Mouse (Mus musculus): ENCODE measurements around the gene Slc47a2. TPM values are rescaled to one million over a fixed set of nuclear protein-coding genes. Genes with fewer than 3 reads are reported as not detected.

Slc47a2 gene
- polyA plus RNA-seq, 1 experiment from 2014 or later: not detected

- no peak for ATAC-seq (ENCODE audit: insufficient number of reproducible peaks, insufficient read depth, low FRiP score, low read depth)
- Histone ChIP-seq H3K9ac (replicated peaks; ENCODE audit: low read depth, low read length) (no peak overlapping the region), H3K27me3 (ENCODE audit: control insufficient read depth, insufficient read depth, low read length) (no peaks in the 10 kb centered on the region), H3K4me1 (ENCODE audit: control insufficient read depth, insufficient read depth, low read length) (no peaks in the 10 kb centered on the region), H3K4me2 (replicated peaks; ENCODE audit: low read depth, low read length) (no peak overlapping the region), H3K4me3 (ENCODE audit: low read depth, low read length) (no peak overlapping the region), H3K36me3 (ENCODE audit: control insufficient read depth, insufficient read depth, low read length) (no peaks in the 10 kb centered on the region), H3K27ac (ENCODE audit: low read length) (no peak overlapping the region), H3K9me3 (ENCODE audit: control insufficient read depth, low read depth, low read length) (no peaks in the 10 kb centered on the region)
- 70% methylated on average over 10 of the region's 10 CpGs for WGBS
These were observed 21.6 kb downstream of the Slc47a2 start for GRCm38 (mm10) chr11:61320904-61321687.

- H3K4me1 ChIP-seq (ENCODE audit: control insufficient read depth, insufficient read depth, low read length): no peaks in the 10 kb centered on the region
- no peaks in the 10 kb centered on the region for H3K9me3 ChIP-seq (ENCODE audit: control insufficient read depth, low read depth, low read length)
- no peak overlapping the region for H3K9ac ChIP-seq (replicated peaks; ENCODE audit: low read depth, low read length)
- no peak overlapping the region for H3K4me3 ChIP-seq (ENCODE audit: low read depth, low read length)
- 55% methylated on average over 3 of the region's 3 CpGs for WGBS
- H3K4me2 ChIP-seq (replicated peaks; ENCODE audit: low read depth, low read length): no peak overlapping the region
- no peaks in the 10 kb centered on the region for H3K36me3 ChIP-seq (ENCODE audit: control insufficient read depth, insufficient read depth, low read length)
- no peaks in the 10 kb centered on the region for H3K27me3 ChIP-seq (ENCODE audit: control insufficient read depth, insufficient read depth, low read length)
- H3K27ac ChIP-seq (ENCODE audit: low read length): no peak overlapping the region
- ATAC-seq (ENCODE audit: insufficient number of reproducible peaks, insufficient read depth, low FRiP score, low read depth): no peak
These were observed 22.6 kb downstream of the Slc47a2 start for GRCm38 (mm10) chr11:61319923-61320567.

GRCm38 (mm10) chr11:61319233-61319922, 23.3 kb downstream of the Slc47a2 start:
- 58% methylated on average over 12 of the region's 12 CpGs for WGBS

GRCm38 (mm10) chr11:61316864-61317263, 25.8 kb downstream of the Slc47a2 start:
- ATAC-seq (ENCODE audit: insufficient number of reproducible peaks, insufficient read depth, low FRiP score, low read depth): no peak
- Histone ChIP-seq H3K9ac (replicated peaks; ENCODE audit: low read depth, low read length) (no peak overlapping the region), H3K4me3 (ENCODE audit: low read depth, low read length) (no peak overlapping the region), H3K4me2 (replicated peaks; ENCODE audit: low read depth, low read length) (no peak overlapping the region), H3K27me3 (ENCODE audit: control insufficient read depth, insufficient read depth, low read length) (no peaks in the 10 kb centered on the region), H3K4me1 (ENCODE audit: control insufficient read depth, insufficient read depth, low read length) (no peaks in the 10 kb centered on the region), H3K36me3 (ENCODE audit: control insufficient read depth, insufficient read depth, low read length) (no peaks in the 10 kb centered on the region), H3K9me3 (ENCODE audit: control insufficient read depth, low read depth, low read length) (no peaks in the 10 kb centered on the region), H3K27ac (ENCODE audit: low read length) (no peak overlapping the region)
- 49% methylated on average over 2 of the region's 2 CpGs for WGBS

More at GRCm38 (mm10) chr11:61319233-61319922, 23.3 kb downstream of the Slc47a2 start:
- Histone ChIP-seq H3K4me3 (ENCODE audit: low read depth, low read length) (no peak overlapping the region), H3K27me3 (ENCODE audit: control insufficient read depth, insufficient read depth, low read length) (no peaks in the 10 kb centered on the region), H3K27ac (ENCODE audit: low read length) (no peak overlapping the region), H3K4me1 (ENCODE audit: control insufficient read depth, insufficient read depth, low read length) (no peaks in the 10 kb centered on the region), H3K4me2 (replicated peaks; ENCODE audit: low read depth, low read length) (no peak overlapping the region), H3K9me3 (ENCODE audit: control insufficient read depth, low read depth, low read length) (no peaks in the 10 kb centered on the region), H3K9ac (replicated peaks; ENCODE audit: low read depth, low read length) (no peak overlapping the region), H3K36me3 (ENCODE audit: control insufficient read depth, insufficient read depth, low read length) (no peaks in the 10 kb centered on the region)
- no peak for ATAC-seq (ENCODE audit: insufficient number of reproducible peaks, insufficient read depth, low FRiP score, low read depth)

- Histone ChIP-seq H3K4me3 (ENCODE audit: low read depth, low read length) (no peak overlapping the region), H3K9me3 (ENCODE audit: control insufficient read depth, low read depth, low read length) (peaks cover 6% of the 10 kb centered on the region; the same call in 1 of the 2 replicates), H3K27me3 (ENCODE audit: control insufficient read depth, insufficient read depth, low read length) (no peaks in the 10 kb centered on the region), H3K4me1 (ENCODE audit: control insufficient read depth, insufficient read depth, low read length) (no peaks in the 10 kb centered on the region), H3K4me2 (replicated peaks; ENCODE audit: low read depth, low read length) (no peak overlapping the region), H3K36me3 (ENCODE audit: control insufficient read depth, insufficient read depth, low read length) (no peaks in the 10 kb centered on the region), H3K9ac (replicated peaks; ENCODE audit: low read depth, low read length) (no peak overlapping the region), H3K27ac (ENCODE audit: low read length) (no peak overlapping the region)
- 61% methylated on average over 7 of the region's 7 CpGs for WGBS
- ATAC-seq (ENCODE audit: insufficient number of reproducible peaks, insufficient read depth, low FRiP score, low read depth): no peak
These were observed 32.3 kb downstream of the Slc47a2 start for GRCm38 (mm10) chr11:61310321-61310720.

- Histone ChIP-seq H3K4me1 (ENCODE audit: control insufficient read depth, insufficient read depth, low read length) (no peaks in the 10 kb centered on the region), H3K9me3 (ENCODE audit: control insufficient read depth, low read depth, low read length) (peaks cover 7% of the 10 kb centered on the region; the same call in 1 of the 2 replicates), H3K36me3 (ENCODE audit: control insufficient read depth, insufficient read depth, low read length) (no peaks in the 10 kb centered on the region), H3K4me2 (replicated peaks; ENCODE audit: low read depth, low read length) (no peak overlapping the region), H3K9ac (replicated peaks; ENCODE audit: low read depth, low read length) (no peak overlapping the region), H3K27me3 (ENCODE audit: control insufficient read depth, insufficient read depth, low read length) (no peaks in the 10 kb centered on the region), H3K27ac (ENCODE audit: low read length) (no peak overlapping the region), H3K4me3 (ENCODE audit: low read depth, low read length) (no peak overlapping the region)
- WGBS: 58% methylated on average over 12 of the region's 12 CpGs
- ATAC-seq (ENCODE audit: insufficient number of reproducible peaks, insufficient read depth, low FRiP score, low read depth): no peak
These were observed 32.8 kb downstream of the Slc47a2 start for GRCm38 (mm10) chr11:61309831-61310230.

GRCm38 (mm10) chr11:61307795-61308194, 34.9 kb downstream of the Slc47a2 start:
- H3K9ac ChIP-seq (replicated peaks; ENCODE audit: low read depth, low read length): no peak overlapping the region
- H3K9me3 ChIP-seq (ENCODE audit: control insufficient read depth, low read depth, low read length): peaks cover 7% of the 10 kb centered on the region; the same call in 1 of the 2 replicates
- H3K36me3 ChIP-seq (ENCODE audit: control insufficient read depth, insufficient read depth, low read length): no peaks in the 10 kb centered on the region

GRCm38 (mm10) chr11:61305377-61305776, 37.3 kb downstream of the Slc47a2 start:
- Histone ChIP-seq H3K36me3 (ENCODE audit: control insufficient read depth, insufficient read depth, low read length) (no peaks in the 10 kb centered on the region), H3K9me3 (ENCODE audit: control insufficient read depth, low read depth, low read length) (peaks cover 7% of the 10 kb centered on the region; the same call in 1 of the 2 replicates), H3K9ac (replicated peaks; ENCODE audit: low read depth, low read length) (no peak overlapping the region), H3K27me3 (ENCODE audit: control insufficient read depth, insufficient read depth, low read length) (no peaks in the 10 kb centered on the region), H3K4me2 (replicated peaks; ENCODE audit: low read depth, low read length) (no peak overlapping the region), H3K27ac (ENCODE audit: low read length) (no peak overlapping the region), H3K4me1 (ENCODE audit: control insufficient read depth, insufficient read depth, low read length) (peaks cover 8% of the 10 kb centered on the region; the same call in 1 of the 2 replicates), H3K4me3 (ENCODE audit: low read depth, low read length) (no peak overlapping the region)
- ATAC-seq (ENCODE audit: insufficient number of reproducible peaks, insufficient read depth, low FRiP score, low read depth): no peak
- 79% methylated on average over 4 of the region's 4 CpGs for WGBS

More at GRCm38 (mm10) chr11:61307795-61308194, 34.9 kb downstream of the Slc47a2 start:
- Histone ChIP-seq H3K4me3 (ENCODE audit: low read depth, low read length) (no peak overlapping the region), H3K27ac (ENCODE audit: low read length) (no peak overlapping the region), H3K4me2 (replicated peaks; ENCODE audit: low read depth, low read length) (no peak overlapping the region), H3K27me3 (ENCODE audit: control insufficient read depth, insufficient read depth, low read length) (no peaks in the 10 kb centered on the region), H3K4me1 (ENCODE audit: control insufficient read depth, insufficient read depth, low read length) (no peaks in the 10 kb centered on the region)
- no peak for ATAC-seq (ENCODE audit: insufficient number of reproducible peaks, insufficient read depth, low FRiP score, low read depth)
- 41% methylated on average over 7 of the region's 7 CpGs for WGBS

Data from stomach, embryonic 14.5 days (tissue).